Comparison of ENCODE assay signal across 15 mouse cellular contexts in genomic region chr12:105092730-105093440, GRCm38 (mm10). TPM values are rescaled to one million over a fixed set of nuclear protein-coding genes. Genes with fewer than 3 reads are reported as not detected.
DNase-seq lines count a peak whose midpoint lies in the region; ATAC-seq and TF ChIP-seq lines count a peak whose summit lies in the region.
"Had no signal": no experiment of that assay in that cellular context is flagged by ENCODE, and none has a peak within 500 bp of the region (broad histone marks: within the 10 kb centered on the region; RNA-seq: fewer than 3 reads in every experiment).

No protein-coding gene starts in this region.

- H3K27me3 ChIP-seq in hindbrain, embryonic 11.5 days (ENCODE audit: control insufficient read depth, insufficient read depth, low read length) = no peaks in the 10 kb centered on the region
- H3K27me3 ChIP-seq in midbrain, embryonic 15.5 days (replicated peaks) = no peaks in the 10 kb centered on the region
- H3K27me3 ChIP-seq: liver, embryonic 13.5 days had no signal

- peak overlapping the region; percentile 21; the same call in 1 of the 2 replicates for H3K27ac ChIP-seq in cortical plate, adult 2 months (ENCODE audit: insufficient read depth, low read length)
- H3K27ac ChIP-seq in hindbrain, embryonic 11.5 days (ENCODE audit: low read depth, low read length) = peak overlapping the region; percentile 30; the same call in 1 of the 2 replicates
- peak overlapping the region; percentile 51 for H3K27ac ChIP-seq in midbrain, embryonic 15.5 days
- H3K27ac ChIP-seq: kidney, postnatal 0 days; liver, embryonic 13.5 days had no signal

- H3K9me3 ChIP-seq in hindbrain, embryonic 11.5 days (ENCODE audit: control insufficient read depth, low read length) = no peaks in the 10 kb centered on the region
- H3K9me3 ChIP-seq in midbrain, embryonic 15.5 days = no peaks in the 10 kb centered on the region
- H3K9me3 ChIP-seq: liver, embryonic 13.5 days had no signal

- no peak overlapping the region for H3K4me3 ChIP-seq in cortical plate, adult 2 months (ENCODE audit: insufficient read depth, low read length)
- H3K4me3 ChIP-seq in hindbrain, embryonic 11.5 days (ENCODE audit: low read depth, low read length) = no peak overlapping the region
- H3K4me3 ChIP-seq in midbrain, embryonic 15.5 days = no peak overlapping the region
- H3K4me3 ChIP-seq: liver, embryonic 13.5 days had no signal

- DNase-seq in frontal cortex, postnatal 36 days (ENCODE audit: low spot score in 2 of 2) = no peak
- no peak for DNase-seq in hindbrain, embryonic 11.5 days (ENCODE audit: low spot score)
- no peak for DNase-seq in Muller cell, postnatal 12 days (ENCODE audit: inconsistent ontology term)
- no peak for DNase-seq in cerebellum, adult 9-10 months
- DNase-seq: adrenal gland, postnatal 14 days; heart, adult 18-20 months; liver, embryonic 13.5 days; thymus, postnatal 4 days had no signal

- no peak for TF ChIP-seq POLR2A in cortical plate, adult 2 months (IDR thresholded peaks at IDR 0.05; ENCODE audit: extremely low read depth, insufficient read depth, low read length)

- no peaks in the 10 kb centered on the region for H3K36me3 ChIP-seq in hindbrain, embryonic 11.5 days (ENCODE audit: control insufficient read depth, insufficient read depth, low read length)
- no peaks in the 10 kb centered on the region for H3K36me3 ChIP-seq in midbrain, embryonic 15.5 days (replicated peaks)
- H3K36me3 ChIP-seq: liver, embryonic 13.5 days had no signal

- ATAC-seq in frontal cortex, adult (ENCODE audit: low TSS enrichment) = peak; percentile 65; the same call in 1 of the 2 replicates
- ATAC-seq in hindbrain, embryonic 11.5 days (ENCODE audit: low FRiP score) = 0 out of 2 replicates have a peak, but pooled peaks have one; percentile 11
- ATAC-seq in midbrain, embryonic 15.5 days (replicated peaks) = peak; percentile 12; the same call in 1 of the 2 replicates
- no peak for ATAC-seq in cerebellum, adult (ENCODE audit: insufficient number of reproducible peaks, low FRiP score, low TSS enrichment)
- ATAC-seq: Patski had no signal

- 68% methylated on average over 9 of the region's 9 CpGs for WGBS in hindbrain, embryonic 11.5 days
- 51% methylated on average over 9 of the region's 9 CpGs for WGBS in midbrain, embryonic 15.5 days

- peaks cover 9% of the 10 kb centered on the region; the same call in 1 of the 2 replicates for H3K4me1 ChIP-seq in cortical plate, adult 2 months (ENCODE audit: control insufficient read depth, insufficient read depth, low read length)
- no peaks in the 10 kb centered on the region for H3K4me1 ChIP-seq in hindbrain, embryonic 11.5 days (replicated peaks; ENCODE audit: control insufficient read depth, insufficient read depth, low read length)
- peaks cover 14% of the 10 kb centered on the region for H3K4me1 ChIP-seq in midbrain, embryonic 15.5 days
- H3K4me1 ChIP-seq: liver, embryonic 13.5 days had no signal

- H3K9ac ChIP-seq in hindbrain, embryonic 11.5 days (ENCODE audit: low read depth, low read length) = no peak overlapping the region
- no peak overlapping the region for H3K9ac ChIP-seq in midbrain, embryonic 15.5 days
- H3K9ac ChIP-seq: liver, embryonic 13.5 days had no signal

- TF ChIP-seq CTCF in cortical plate, adult 2 months (IDR thresholded peaks at IDR 0.05; ENCODE audit: extremely low read depth, insufficient read depth, low read length) = no peak

- no peak overlapping the region for H3K4me2 ChIP-seq in hindbrain, embryonic 11.5 days (replicated peaks; ENCODE audit: low read depth, low read length)
- H3K4me2 ChIP-seq in midbrain, embryonic 15.5 days = no peak overlapping the region
- H3K4me2 ChIP-seq: liver, embryonic 13.5 days had no signal

RNA-seq across cellular contexts. Expression of gene Tcl1b2, which starts 52.9 kb away (rescaled TPM):
- not detected in 2 replicates for polyA plus RNA-seq in cortical plate, adult 2 months (2012; rRNA removed)
- polyA plus RNA-seq in hindbrain, embryonic 11.5 days (2014; fragmentation: Nextera tagmentation; extraction: Ambion mirVana) = not detected in 2 replicates
- not detected in 2 replicates for polyA plus RNA-seq in midbrain, embryonic 15.5 days (2015; fragmentation: Nextera tagmentation; extraction: Ambion mirVana)
- polyA plus RNA-seq: cerebellum, adult 2 months; kidney, postnatal 0 days; liver, embryonic 13.5 days; Patski had no signal
